Mouse (Mus musculus): ENCODE results near the gene Fam219b.

Fam219b gene

DNA sequence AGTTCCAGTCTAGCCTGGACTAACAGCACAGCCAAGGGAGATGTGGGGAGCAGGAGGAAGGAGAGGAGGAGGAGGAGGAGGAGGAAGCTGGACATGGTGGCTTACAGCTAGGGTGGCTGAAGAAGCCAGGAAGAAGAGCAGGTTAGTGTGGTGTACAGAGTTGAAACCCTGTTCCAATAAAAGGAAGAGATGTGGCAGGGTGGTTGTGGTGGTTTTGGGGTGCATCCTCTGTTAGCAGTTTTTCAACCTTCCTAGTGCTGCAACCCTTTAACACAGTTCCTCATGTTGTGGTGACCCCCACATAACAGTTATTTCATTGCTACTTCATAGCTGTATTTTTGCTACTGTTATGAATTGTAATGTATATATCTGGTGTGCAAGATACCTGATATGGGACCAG, 12.9 kb upstream of the Fam219b start:
- no peak for DNase-seq (ENCODE audit: low spot score in 2 of 2)

DNA sequence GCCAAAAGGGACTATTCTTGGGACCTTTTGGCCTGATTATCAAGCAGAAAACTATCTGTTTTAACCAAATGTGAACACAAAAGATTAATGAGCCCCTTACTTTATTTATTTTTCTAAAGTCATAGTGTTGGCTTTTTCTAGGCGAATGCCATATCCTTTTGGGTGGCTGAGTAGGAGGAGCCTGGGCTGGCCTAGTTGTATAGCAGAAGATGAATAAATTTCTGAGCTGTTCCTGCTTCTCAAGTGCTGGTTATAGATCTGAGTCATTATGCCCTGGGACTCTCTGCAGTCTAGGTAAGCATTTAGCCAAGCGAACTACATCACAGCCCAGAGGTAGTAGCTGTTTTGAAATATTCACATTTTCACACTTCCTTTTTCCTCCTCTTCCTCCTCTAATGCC, 11.8 kb upstream of the Fam219b start:
- DNase-seq (ENCODE audit: low spot score in 2 of 2): no peak

DNA sequence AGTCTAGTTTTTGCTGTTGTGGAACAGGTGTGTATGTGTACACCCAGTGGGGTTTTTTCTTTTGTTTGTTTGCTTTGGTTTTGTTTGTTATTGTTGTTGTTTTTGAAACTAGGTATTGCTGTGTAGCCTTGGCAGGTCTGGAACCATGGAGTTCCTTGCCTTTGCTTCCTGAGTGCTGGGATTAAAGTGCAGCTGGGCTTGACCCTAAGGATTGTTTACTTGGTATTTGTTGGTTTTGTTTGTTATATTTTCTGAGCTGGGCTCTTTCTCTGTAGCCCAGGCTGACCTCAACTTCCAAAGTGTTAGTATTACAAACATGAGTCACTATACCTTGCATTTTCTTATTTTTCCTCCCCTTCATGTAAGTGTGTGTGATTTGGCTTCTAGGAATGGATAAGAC, 10.9 kb upstream of the Fam219b start:
- no peak for DNase-seq (ENCODE audit: low spot score in 2 of 2)

DNA sequence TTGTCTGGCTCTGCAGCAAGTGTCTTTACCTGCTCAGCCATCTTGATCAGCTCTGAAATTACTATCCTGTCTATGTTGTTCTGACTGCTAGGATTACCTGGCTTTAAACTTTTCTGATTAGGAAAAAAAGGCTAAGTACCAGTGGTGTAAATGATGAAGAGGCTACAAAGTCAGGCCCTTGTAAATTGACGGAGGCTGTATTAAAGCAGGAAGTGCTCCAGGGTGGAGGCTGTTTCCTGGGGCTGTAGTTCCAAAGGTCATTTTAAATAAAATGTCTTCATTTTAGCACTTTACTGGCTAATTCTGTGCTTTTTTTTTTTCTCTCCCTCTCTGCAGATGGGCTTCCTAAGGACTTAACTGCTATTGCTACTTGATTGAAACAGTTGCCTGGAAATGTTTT, 5.4 kb upstream of the Fam219b start:
- DNase-seq (ENCODE audit: low spot score in 2 of 2): no peak

DNA sequence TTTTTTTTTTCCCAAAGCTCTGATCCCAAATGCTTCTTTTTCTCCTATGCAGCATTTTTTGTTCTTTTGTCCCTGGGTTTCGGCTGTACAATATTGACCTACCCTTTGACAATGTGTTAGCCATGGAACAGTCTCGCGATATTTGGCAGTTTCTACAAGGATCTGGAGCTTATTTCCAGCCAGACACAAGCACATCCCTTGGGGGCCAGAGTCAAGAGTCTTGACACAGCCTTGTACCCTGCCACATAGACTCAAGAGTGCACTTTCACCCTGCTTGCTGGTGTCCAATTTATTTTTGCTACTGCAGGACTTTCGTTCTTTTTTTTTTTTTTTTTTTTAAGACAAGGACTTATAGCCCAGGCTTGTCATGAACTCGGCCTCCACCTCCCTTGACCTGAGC, 966 bp upstream of the Fam219b start:
- DNase-seq (ENCODE audit: low spot score in 2 of 2): no peak

DNA sequence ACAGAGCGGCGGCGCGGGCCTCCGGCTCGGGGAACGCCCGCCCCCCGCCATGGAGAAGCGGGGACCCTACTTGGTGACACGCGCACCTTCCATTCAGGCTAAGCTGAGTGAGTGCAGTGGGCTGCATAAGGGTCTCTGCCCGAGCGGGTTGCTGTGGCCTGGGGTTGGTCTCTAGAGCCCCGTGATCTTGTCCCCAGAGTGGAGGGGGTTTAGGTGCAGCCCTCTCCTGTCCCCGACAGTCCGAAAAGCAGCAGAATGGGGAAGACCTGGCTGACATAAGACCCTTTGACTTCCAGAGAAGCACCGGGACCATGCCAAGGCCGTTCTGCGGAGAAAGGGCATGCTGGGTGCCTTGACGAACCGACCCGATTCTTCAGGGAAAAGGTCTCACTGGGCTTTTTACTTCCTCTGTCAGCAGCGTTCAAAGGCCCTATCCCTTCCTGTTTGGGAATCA, 427 bp downstream of the Fam219b start:
- no peak for DNase-seq (ENCODE audit: low spot score in 2 of 2)

DNA sequence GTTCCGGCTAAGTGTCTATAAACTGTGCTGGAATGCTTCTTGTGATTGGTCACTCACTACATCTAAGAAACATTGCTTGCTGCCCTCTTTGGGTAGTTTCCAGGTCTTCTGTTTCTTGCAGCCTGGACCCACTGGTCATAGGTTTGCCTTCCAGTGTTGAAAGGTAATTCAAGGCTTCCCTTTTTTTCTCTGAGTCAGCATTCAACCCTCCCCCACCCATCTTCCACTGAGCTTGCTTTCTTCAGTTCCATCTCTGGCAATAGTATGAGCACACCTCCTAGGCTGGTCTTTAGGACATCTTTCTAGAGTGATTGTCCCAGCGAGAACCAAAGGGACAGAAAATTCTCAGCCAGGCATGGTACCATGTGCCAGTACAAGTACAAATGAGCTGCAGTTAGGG, 2.2 kb downstream of the Fam219b start:
- no peak for DNase-seq (ENCODE audit: low spot score in 2 of 2)

DNA sequence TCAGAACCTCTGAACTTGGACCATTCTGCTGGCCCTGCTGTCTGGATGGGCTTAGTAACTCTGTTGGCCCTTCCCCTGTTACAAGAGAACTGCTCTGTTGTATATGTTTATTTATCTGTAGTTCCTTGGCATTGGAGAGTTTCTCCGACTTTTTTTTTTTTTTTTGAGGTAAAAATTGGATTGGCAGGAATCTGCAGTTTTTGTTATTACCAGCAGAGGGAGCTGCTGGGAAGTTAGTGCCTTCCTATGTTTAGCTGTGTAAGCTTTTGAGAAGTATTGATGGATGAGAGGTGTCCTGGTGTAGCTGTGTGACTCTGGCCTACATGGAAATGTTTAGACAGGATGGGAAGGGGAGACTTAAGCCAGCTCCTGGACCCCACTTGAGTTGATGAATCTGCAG, 4.0 kb downstream of the Fam219b start:
- DNase-seq (ENCODE audit: low spot score in 2 of 2): peak in 1 of 2 experiments; percentile 52

DNA sequence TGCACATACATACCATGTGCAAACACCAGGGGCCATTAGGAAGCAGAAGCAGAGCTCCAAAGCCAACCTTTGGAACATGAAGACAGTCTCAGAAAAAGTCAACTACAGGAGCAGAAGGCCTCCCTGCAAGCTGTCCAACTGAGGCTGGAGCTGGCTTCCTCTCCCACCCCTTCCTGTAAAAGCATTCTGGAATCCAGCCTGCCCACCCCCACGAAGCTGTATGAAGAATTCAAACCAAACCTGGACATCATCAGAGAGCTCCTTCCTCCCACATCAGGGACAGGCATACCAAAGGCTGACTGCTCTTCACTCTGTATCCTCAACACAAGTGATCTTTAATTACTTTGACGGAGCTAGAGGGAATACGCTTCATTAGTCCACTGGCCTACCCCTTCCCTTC, 6.6 kb downstream of the Fam219b start:
- DNase-seq (ENCODE audit: low spot score in 2 of 2): no peak

DNA sequence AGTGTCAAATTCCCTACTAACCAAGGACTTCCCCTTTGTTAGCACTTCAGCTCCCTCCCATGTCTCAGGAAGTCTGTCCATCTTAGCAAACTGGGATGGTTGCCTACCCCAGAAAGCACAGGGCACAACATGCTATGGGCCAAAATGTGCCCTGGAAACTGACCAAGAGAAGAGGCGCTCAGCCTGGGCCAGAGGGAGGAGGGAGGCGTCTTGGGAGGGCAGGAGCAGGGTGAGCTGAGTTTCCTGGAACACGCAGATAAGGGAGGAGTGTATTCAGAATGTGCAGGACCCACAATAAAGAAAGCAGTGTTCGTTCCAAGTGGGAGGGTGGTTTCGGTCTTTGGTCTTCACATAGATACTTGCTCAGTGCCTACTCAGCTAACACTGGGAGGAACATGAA, 10.0 kb downstream of the Fam219b start:
- DNase-seq (ENCODE audit: low spot score in 2 of 2): no peak

DNA sequence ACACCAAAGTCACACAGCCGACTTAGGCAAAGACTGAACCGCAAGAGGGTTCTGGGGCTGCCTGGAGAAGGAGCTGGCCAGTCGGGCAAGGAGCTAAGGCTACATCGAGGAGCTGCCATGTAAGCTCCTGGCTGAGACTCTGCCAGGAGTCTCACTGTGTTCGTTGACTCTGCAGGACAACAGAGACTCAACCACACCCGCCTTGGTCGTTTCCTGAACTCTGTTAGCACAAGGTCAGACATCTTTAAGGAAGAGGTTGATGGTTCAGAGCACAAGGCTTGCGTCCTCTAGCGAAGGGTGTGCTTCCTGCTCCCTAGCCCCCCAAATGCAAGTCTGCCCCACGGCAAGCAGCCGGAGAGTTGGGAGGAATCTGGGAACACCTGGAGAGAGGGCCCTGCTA, 10.5 kb downstream of the Fam219b start:
- no peak for DNase-seq (ENCODE audit: low spot score in 2 of 2)

DNA sequence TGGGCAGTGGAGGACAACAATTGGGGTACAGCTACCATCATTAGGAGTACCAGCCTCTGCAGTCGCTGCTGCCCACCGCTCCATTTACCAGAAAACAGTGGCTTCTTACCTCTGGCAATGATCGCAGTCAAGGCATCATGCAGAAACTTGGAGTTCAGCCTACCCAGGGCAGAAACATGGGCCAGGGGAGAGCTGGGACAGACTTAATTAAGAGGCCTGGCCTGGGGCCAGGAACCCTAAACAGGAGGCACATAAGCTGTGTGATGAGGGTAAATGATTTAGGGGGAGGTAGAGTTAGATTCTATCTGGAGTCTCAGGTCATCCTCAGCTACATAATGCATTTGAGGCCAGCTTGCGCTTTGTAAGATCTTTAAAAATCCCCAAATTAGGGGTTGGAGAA, 11.9 kb downstream of the Fam219b start:
- DNase-seq (ENCODE audit: low spot score in 2 of 2): peak in 1 of 2 experiments; percentile 61

DNA sequence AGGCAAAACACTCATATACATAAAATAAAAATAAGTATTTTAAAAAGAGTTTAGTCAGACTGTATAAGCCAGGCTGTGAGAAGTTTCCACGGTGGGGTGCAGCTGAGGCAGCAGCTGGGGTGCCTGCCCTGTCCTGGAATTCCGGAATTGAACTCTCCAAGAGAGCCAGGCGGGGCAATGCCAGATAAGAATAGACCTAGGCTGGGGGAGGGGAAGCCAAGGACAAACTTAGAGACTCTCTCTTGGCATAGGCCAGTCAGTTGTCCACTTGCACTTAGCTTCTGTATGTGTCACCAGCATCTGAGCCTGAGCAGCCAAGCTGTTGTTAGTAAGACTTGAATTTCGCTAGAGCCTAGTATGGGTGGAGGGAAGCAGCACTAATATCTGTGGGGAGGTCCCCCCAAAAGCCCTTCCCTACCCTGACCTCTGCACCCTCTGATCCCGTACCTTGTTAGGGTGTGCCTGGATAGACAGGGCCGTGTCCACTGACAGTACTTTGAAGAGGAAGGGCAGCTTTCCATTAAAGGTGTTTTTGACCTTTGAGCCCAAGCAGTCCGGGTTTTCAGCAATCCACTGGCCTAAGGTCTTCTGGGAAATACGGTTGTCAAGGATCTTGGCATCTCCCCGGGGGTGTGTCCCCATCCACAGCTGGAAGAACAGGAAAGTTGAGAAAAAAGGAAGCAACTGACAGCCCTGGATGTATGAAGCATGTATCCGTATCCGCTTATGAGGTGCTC, 13.0 kb downstream of the Fam219b start:
- DNase-seq (ENCODE audit: low spot score in 2 of 2): no peak

DNA sequence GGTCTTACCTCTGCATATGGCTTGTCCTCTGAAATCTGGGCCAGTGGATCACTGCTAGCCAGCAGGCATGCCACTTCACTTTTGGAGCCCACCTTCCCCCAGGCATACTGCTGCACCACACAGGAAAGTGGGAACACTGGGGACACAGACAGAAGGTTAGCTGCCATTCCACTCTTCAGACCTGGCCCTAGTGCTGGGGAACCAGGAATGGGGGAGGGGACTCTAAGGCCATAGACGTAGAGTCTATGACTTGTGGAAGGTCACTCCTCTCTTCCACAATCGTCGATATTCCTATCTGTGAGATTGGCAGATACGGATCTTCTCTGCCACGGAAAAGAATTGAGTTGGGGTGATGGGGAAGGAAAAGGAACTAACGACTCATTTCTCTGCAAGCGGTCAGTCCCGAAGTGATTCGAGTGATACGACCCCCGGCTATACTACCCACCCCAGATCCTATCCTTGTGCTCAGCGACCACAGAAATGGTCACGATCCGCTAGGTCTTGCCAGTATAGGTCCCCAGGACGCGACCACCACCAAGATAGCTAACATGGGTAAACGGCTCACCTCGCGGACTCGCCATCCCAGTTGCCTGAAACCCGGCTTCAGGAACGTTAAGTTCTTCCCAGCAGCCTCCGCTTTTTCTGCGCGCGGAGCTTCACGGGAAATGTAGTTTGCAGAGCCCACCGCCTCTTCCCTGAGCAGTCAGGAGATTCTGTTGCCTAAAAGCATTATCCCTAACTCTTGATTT, 15.0 kb downstream of the Fam219b start, which contains the start of gene Mpi:
TSS of gene Mpi (minus strand) at position 625 of the 749 bp plus-strand sequence.
- DNase-seq (ENCODE audit: low spot score in 2 of 2): peak; percentile 60 to 72

DNA sequence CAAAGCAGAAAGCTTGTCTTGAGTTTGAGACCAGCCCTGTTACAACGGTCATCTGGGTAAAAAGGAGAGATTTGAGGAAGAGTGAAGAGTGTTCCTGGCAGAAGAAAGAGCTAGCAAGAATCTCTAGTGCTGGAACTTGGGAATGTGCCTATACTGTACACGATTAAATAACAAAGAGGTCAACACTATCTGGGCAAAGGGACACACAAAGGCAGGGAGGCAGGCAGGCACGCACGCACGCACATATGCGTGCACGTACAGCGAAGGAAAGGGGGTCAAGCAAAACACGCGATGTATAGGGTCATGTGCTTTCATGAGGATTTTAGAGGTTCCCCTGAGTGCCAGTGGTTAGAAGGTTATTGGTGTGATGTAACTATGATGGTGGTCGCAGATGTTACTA, 15.8 kb downstream of the Fam219b start:
- no peak for DNase-seq (ENCODE audit: low spot score in 2 of 2)

DNA sequence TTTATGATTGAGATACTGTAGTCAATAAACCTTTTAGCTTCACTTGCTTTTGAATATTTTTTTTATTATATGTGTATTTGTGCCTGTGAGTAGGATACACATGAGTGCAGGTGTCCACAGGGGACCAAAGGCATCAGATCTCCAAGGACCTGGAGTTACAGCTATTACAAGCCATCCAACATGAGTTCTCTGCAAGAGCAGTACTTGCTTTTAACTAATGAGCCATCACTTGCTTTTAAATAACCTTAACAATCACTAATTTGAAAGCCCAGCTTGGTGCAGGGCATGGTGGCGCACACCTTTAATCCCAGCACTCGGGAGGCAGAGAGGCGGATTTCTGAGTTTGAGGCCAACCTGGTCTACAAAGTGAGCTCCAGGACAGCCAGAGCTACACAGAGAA, 17.4 kb downstream of the Fam219b start:
- DNase-seq (ENCODE audit: low spot score in 2 of 2): no peak

DNA sequence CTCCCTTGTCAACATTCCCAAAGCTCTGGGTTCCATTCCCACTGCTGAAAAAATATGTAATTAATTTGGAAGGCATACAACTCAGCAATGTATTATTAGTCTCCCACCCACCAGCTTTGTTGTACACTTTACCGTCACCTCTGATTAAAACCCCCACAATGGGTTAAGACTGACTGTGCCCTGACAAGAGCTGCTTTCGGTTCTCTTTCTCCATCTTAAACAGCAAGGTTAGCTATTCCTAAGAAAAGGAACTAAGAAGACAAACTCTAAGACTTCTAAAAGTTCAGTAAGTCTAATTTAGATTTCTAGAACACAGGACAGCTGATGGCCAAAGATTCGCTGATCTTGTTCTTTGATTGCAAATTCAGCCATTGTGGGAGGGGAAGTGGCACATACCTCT, 19.9 kb downstream of the Fam219b start:
- DNase-seq (ENCODE audit: low spot score in 2 of 2): no peak

DNA sequence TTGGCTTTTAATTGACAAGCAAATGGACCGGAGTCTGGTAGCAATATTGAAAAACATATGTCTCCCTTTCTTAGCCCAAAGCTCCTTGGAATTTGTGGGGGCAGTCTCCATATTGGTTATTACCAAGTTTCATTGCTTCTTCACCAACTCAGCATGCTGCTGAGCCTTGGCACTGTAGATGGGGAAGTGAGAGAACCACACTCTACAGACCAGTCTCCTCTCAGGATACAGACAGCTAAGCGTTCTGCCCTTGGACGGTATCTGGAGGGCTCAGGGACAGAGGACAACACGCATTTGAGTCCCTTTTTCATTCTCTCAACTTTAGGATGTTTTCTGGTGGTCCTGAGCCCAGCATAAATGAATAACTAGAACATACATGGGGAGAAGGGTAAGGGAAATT, 21.3 kb downstream of the Fam219b start:
- no peak for DNase-seq (ENCODE audit: low spot score in 2 of 2)

DNA sequence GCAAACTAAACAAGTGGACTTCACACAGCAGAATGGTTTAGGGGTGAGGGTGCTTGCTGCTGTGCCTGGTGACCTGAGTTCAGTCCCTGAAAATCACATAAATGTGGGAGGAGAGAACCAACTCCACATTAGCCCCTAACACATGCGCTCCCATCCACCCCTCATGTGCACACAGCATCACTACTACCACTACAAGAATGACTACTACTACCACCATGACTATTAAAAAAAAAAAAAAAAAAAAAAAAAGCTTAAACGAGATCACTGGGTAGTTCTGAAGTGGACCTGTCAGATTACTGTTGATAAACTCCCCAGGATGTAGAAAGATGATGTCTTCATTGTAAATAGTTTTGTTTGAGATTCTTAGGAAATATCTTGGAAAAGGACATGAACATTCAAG, 22.2 kb downstream of the Fam219b start:
- DNase-seq (ENCODE audit: low spot score in 2 of 2): no peak

DNA sequence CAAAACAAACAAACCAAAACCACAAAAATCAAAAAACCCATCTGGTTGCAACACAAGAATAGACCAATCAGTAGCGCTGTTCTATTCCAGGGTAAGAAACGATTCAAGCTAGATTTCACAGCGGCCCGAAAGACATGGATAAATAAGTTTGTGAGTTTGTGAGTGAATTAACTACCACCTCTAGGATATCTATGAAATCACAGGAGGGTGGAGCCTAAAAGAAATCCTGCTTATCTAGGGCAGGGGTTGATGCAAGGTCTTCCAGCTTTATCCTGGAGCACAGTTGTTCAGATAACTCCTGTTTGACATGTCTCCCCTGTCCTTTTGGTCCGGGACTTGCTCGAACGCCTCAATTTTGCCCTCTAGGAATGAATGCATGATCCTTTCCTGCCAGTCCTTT, 22.9 kb downstream of the Fam219b start:
- no peak for DNase-seq (ENCODE audit: low spot score in 2 of 2)

DNA sequence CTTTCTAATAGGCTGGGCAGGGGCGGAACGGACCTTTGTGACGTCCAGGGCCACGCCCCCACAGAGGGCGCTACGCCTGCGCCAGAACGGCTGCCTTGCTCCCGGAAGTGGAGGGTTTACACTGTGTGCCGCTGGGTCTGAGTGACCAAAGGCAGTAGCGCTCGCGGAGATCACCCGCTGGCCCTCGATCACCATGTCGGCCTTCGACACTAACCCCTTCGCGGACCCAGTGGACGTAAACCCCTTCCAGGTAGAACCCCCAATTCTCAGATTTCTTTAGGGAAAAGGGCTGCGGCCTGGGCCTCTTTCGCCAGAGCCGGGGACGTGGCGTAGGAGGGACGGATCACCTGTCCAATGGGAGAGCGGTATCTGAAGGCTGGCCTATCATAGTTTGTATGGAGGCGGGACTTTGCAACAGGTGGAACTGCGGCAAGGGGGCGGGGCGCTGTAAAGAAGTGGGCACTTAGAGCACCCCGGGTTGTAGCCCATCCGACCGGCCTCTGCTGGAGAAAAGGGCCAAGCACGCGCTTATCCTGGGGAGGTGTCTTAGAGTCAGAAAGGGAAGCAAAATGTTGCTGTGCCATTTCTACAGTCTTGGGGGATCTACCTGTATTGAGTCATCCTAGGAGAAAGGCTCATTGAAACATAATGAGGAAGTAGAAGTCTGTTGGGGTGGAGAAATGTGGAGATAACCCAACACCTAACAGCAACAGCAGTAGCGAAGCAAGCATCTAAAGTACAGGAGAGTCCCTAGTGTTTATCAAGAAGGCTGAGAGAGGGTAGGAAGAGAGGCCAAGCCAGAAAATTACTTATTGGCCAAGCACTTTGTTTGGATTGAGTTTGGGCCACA, 23.8 kb downstream of the Fam219b start, which contains the start of gene Scamp2:
TSS of gene Scamp2 (plus strand) at position 83 of the 850 bp plus-strand sequence.
- peak; percentile 80 to 92 for DNase-seq (ENCODE audit: low spot score in 2 of 2)

DNA sequence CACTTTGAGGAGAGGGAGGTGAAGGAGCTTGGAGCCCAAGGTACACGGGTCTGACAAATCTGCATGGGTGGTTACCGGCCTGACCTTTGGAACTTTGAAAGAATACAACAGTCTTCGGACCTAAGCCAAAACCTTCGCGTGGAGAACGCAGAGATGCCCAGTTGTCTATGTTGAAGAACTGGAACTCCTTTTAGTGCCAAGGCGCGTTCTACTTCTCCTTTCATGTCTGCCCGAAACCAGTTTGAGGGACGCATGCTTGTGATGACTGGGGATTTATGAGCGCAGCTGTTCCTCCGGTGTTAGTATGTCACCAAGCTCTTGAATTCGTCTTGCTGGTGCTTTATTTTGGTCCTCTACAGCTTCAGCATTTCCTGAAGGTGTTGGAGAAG, 24.4 kb downstream of the Fam219b start:
- DNase-seq (ENCODE audit: low spot score in 2 of 2): no peak
